Mouse (Mus musculus) kidney, postnatal 0 days (tissue): Measurements from ENCODE around the gene Bet1. TPM values are rescaled to one million over a fixed set of nuclear protein-coding genes. Genes with fewer than 3 reads are reported as not detected.

ENCODE experiments used
- ATAC-seq: fragments of 200-750 bp; cut with Nextera tagmentation; replicated peaks from 2 replicates; pipeline ENCODE4 v1.8.0; 2017; ENCODE audit warnings: low read depth, moderate number of reproducible peaks, moderate TSS enrichment, moderate library complexity; ENCODE audit not compliant: low FRiP score
- DNase-seq: peaks from one replicate; pipeline ENCODE4 v3.0.0-alpha.2; 2016; ENCODE audit warnings: low spot score
- H3K27ac ChIP-seq: fragments of 300-500 bp; sonication (generic); 2 replicates; pipeline ENCODE4 v1.5.1; 2014; ENCODE audit warnings: mild to moderate bottlenecking
- H3K27me3 ChIP-seq: fragments of 300-500 bp; sonication (generic); 2 replicates; pipeline ENCODE4 v1.6.1; 2014; ENCODE audit warnings: low read length, mixed read lengths; ENCODE audit not compliant: insufficient read depth
- H3K36me3 ChIP-seq: fragments of 300-500 bp; sonication (generic); 2 replicates; pipeline ENCODE4 v1.6.1; 2014; ENCODE audit warnings: low read length, mixed read lengths; ENCODE audit not compliant: insufficient read depth
- H3K4me1 ChIP-seq: fragments of 300-500 bp; sonication (generic); replicated peaks from 2 replicates; pipeline ENCODE4 v1.6.1; 2014; ENCODE audit warnings: antibody characterized with exemption, low read length, mixed read lengths; ENCODE audit not compliant: insufficient read depth
- H3K4me2 ChIP-seq: fragments of 300-500 bp; sonication (generic); 2 replicates; pipeline ENCODE4 v1.6.1; 2014; ENCODE audit warnings: mild to moderate bottlenecking, low read length, moderate library complexity, mixed read lengths
- H3K4me3 ChIP-seq: fragments of 300-500 bp; sonication (generic); replicated peaks from 2 replicates; pipeline ENCODE4 v1.5.1; 2014; ENCODE audit warnings: low read depth, low read length
- H3K9ac ChIP-seq: fragments of 300-500 bp; sonication (generic); 2 replicates; pipeline ENCODE4 v1.6.1; 2014; ENCODE audit warnings: low read depth, low read length
- H3K9me3 ChIP-seq: fragments of 300-500 bp; sonication (generic); replicated peaks from 2 replicates; pipeline ENCODE4 v1.6.1; 2016; ENCODE audit warnings: low read length, inconsistent platforms, mixed read lengths
- CTCF ChIP-seq: IDR thresholded peaks from 2 replicates; pipeline ENCODE4 v1.5.1; 2016; ENCODE audit warnings: antibody characterized with exemption, low read depth, mild to moderate bottlenecking, moderate library complexity
- WGBS: fragments of 180-500 bp; shearing (Covaris S2); extraction: QIAGEN DNeasy Blood & Tissue Kit; methylation state at CpG from one replicate; pipeline ENCODE4 v1.1.7; 2014; 5-methylcytosine and 5-hydroxymethylcytosine counted together
- polyA plus RNA-seq: library from polyadenylated mRNA; unstranded; fragments of >200 nt; fragmentation: Nextera tagmentation; extraction: Ambion mirVana; gene quantifications from 2 replicates; pipeline ENCODE4 v1.2.1, GENCODE M21; 2015

Gene Bet1
- 83.3 and 83.6 TPM in 2 replicates for polyA plus RNA-seq

DNA sequence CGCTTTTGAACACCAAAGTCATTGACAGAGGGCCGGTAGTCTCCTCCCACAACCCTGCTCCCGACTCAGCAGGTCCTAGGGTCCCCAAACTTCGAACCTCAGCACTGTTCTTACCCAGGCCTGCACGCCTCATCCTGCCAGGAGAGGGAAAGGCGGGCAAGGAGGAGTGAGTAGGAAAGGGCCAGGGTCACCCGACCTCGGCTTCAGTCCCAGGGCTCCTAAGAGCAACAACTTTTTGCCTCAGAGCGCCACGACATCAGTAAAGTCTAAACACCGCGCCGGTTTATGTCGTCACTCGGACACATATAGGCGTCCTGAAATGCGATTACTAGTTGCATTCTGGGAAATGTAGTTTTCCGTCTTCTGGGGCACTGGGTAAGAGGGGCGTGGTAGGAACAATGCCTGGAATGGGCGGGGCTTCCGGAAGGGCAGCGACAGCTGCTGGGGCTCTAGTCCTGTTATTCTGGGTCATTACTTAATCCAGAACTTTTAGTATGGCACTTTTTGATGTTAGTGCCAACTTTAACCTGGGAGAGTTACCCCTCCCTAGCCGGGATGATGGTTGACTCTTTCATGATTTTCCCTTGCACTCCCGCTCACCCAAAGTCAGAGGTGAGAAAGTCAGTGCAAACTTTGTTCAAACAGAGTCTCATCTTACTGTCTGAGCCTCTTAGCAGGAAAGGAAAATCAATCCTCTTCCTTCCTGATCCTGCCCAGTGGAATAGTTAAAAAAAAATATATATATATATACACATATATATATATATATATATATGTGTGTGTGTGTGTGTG, at the start of gene Bet1:
Gene Bet1 (minus strand): TSS at position 310 of the 792 bp plus-strand sequence.
- H3K27ac ChIP-seq, result peak within 1 kb of the TSS; percentile 62; the same call in 1 of the 2 replicates
- peak; percentile 100 for ATAC-seq
- WGBS, result under 1% methylated on average over 24 of the region's 24 CpGs

DNA sequence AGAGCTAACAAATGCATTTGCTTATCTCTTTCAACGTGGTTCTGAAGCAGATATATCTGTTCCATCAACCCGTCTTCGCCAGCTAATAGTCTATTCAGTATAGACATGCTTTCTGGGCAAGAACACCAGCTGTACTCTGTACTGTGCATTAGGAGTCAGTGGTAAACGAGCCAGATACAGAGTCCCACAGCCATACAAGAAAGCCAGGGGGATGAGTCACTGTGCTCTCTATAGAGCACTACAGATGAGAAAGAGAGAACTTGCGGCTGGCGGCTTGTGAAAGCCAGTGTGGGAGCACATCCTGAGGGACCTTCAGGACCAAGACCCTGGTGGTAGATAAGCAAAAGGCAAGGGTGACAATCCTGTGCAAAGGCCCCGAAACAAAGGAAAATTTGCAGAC, 45.5 kb upstream of the Bet1 start:
- Histone ChIP-seq H3K9ac (no peak overlapping the region), H3K4me2 (no peak overlapping the region), H3K4me1 (no peaks in the 10 kb centered on the region), H3K36me3 (no peaks in the 10 kb centered on the region), H3K27ac (no peak overlapping the region), H3K9me3 (no peaks in the 10 kb centered on the region), H3K27me3 (no peaks in the 10 kb centered on the region), H3K4me3 (no peak overlapping the region)
- ATAC-seq (no peak), DNase-seq (no peak)
- TF ChIP-seq CTCF, result no peak
- WGBS, result 77% methylated on average over 7 of the region's 7 CpGs

More for the DNA sequence above, at the start of gene Bet1:
- Histone ChIP-seq H3K4me1 (no peaks in the 10 kb centered on the region), H3K36me3 (no peaks in the 10 kb centered on the region), H3K27me3 (no peaks in the 10 kb centered on the region), H3K9me3 (no peaks in the 10 kb centered on the region), H3K9ac (peak within 1 kb of the TSS; percentile 79), H3K4me2 (peak within 1 kb of the TSS; percentile 63), H3K4me3 (peak within 1 kb of the TSS; percentile 74)
- no peak for TF ChIP-seq CTCF
- DNase-seq, result peak; percentile 99

DNA sequence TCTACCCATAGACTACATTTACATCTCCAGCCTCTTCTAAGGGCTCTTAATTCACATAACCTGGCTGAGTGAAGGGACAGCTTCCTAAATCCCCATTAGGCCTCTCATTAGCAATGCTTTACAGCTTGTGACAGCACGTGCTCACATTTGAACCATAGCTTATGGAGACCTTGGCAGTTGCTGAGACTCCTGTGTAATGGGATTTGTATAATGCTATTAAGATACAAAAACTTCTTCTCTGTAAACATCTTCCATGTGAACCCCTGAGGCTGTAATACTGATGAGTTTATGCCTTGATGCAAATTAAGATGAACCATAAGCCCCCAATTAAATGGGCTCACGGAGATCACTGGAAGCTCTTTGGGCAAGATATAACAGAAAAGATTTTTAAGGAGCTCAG, 44.4 kb upstream of the Bet1 start:
- ATAC-seq (no peak), DNase-seq (no peak)
- no peak overlapping the region for H3K27ac ChIP-seq
- no peak overlapping the region for H3K4me3 ChIP-seq
- no peak overlapping the region for H3K4me2 ChIP-seq
- H3K4me1 ChIP-seq, result no peaks in the 10 kb centered on the region
- no peaks in the 10 kb centered on the region for H3K9me3 ChIP-seq
- WGBS, result 62% methylated on average over 2 of the region's 2 CpGs
- H3K36me3 ChIP-seq, result no peaks in the 10 kb centered on the region
- TF ChIP-seq CTCF, result no peak
- no peaks in the 10 kb centered on the region for H3K27me3 ChIP-seq
- H3K9ac ChIP-seq, result no peak overlapping the region

DNA sequence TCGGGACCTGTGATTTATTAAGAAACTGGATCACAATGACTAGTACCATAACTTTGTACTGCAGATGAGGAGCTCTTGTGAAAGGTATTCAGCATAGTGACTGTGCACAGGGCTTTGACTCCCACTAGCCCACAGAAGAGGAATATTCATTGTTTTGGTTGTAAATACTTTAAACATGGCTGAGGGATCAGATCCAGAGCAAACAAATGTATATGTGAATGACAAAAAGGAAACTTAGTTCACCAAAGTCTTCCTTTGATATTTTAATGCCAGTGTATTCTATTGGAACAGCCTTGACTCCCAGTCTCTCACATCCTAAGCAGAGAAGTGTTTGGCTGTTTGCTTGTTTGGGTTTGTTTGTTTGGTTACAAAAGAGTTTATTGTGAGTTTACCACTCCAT, 31.8 kb upstream of the Bet1 start:
- TF ChIP-seq CTCF, result no peak
- H3K9me3 ChIP-seq, result no peaks in the 10 kb centered on the region
- no peak overlapping the region for H3K9ac ChIP-seq
- no peak overlapping the region for H3K4me3 ChIP-seq
- H3K27me3 ChIP-seq, result no peaks in the 10 kb centered on the region
- H3K4me2 ChIP-seq, result no peak overlapping the region
- WGBS, result 48% methylated on average over 1 of the region's 1 CpGs
- no peaks in the 10 kb centered on the region for H3K36me3 ChIP-seq
- no peaks in the 10 kb centered on the region for H3K4me1 ChIP-seq
- ATAC-seq, result no peak
- H3K27ac ChIP-seq, result no peak overlapping the region
- DNase-seq, result no peak

DNA sequence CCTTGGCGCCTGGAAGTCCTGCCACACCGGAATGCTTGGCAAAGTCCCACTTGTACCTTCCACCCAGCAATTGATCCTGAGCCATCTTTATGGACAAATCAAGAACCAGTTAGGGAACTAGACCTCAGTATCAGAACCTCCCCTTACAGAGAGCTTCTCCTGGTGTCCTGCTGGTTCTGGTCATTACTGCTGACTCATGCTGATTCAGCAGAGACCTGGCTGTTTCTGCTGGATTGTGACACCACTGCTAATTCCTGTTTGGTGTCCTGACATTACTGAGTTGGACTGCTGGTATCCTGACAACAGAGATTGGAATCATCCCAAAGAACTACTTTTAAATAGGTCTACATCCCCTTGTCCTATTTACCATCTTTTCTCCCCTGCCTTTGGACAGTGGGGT, 3.7 kb upstream of the Bet1 start:
- Histone ChIP-seq H3K27ac (no peak overlapping the region), H3K4me1 (no peaks in the 10 kb centered on the region), H3K27me3 (no peaks in the 10 kb centered on the region), H3K4me2 (no peak overlapping the region), H3K9me3 (no peaks in the 10 kb centered on the region), H3K36me3 (no peaks in the 10 kb centered on the region), H3K4me3 (no peak overlapping the region), H3K9ac (no peak overlapping the region)
- ATAC-seq (no peak), DNase-seq (no peak)
- 78% methylated on average over 2 of the region's 2 CpGs for WGBS
- TF ChIP-seq CTCF, result no peak

DNA sequence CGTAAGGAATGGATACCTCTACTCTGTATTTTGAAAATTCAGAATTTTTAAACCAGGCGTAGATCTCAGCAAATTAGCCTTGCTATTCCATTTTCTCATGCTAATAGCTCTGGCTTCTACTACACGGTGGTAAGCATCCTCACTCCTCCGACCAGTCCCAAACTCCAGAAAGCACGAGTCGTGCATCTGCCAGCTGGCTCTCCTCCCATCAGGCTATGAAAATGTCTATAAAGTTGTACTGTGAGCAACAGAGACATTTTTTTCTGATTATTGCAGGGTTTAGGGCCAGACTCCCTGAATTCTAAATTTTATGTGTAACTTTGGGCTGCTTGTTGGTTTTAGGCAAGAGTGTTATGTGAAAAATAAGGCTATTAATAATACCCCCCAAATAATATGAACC, 14.5 kb downstream of the Bet1 start:
- peak; percentile 24 for DNase-seq
- ATAC-seq, result no peak
- Histone ChIP-seq H3K9ac (no peak overlapping the region), H3K4me2 (no peak overlapping the region), H3K27ac (no peak overlapping the region), H3K36me3 (no peaks in the 10 kb centered on the region), H3K27me3 (no peaks in the 10 kb centered on the region), H3K9me3 (no peaks in the 10 kb centered on the region), H3K4me3 (no peak overlapping the region), H3K4me1 (no peaks in the 10 kb centered on the region)
- no peak for TF ChIP-seq CTCF
- WGBS, result 68% methylated on average over 6 of the region's 6 CpGs
